Mouse (Mus musculus): ENCODE results near the gene Krtap28-13.

The Krtap28-13 gene

GRCm38 (mm10) chr1:83060643-83061042 lies at the start of gene Krtap28-13:
Gene Krtap28-13 (plus strand): TSS chr1:83060930.
- no peak for DNase-seq

GRCm38 (mm10) chr1:83014477-83014876 lies 46.3 kb upstream of the Krtap28-13 start:
- no peak for DNase-seq

DNA sequence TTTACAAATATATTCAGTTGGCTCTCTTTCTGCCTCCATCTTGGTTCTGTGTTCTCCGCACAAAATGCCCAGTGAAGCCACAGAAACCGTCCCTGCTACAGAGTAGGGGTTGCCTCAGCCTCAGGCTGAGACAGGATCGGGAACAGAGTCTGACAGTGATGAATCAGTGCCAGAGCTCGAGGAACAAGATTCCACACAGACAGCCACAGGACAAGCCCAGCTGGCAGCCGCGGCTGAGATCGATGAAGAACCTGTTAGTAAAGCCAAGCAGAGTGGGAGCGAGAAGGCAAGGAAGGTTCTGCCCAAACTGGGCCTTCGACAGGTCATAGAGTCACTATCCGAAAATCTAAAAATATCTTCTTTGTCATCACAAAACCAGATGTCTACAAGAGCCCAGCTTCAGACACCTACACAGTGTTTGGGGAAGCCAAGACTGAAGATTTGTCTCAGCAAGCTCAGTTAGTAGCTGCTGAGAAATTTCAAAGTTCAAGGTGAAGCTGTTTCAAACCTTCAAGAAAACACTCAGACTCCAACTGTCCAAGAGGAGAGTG lies 45.3 kb upstream of the Krtap28-13 start:
- DNase-seq: no peak

DNA sequence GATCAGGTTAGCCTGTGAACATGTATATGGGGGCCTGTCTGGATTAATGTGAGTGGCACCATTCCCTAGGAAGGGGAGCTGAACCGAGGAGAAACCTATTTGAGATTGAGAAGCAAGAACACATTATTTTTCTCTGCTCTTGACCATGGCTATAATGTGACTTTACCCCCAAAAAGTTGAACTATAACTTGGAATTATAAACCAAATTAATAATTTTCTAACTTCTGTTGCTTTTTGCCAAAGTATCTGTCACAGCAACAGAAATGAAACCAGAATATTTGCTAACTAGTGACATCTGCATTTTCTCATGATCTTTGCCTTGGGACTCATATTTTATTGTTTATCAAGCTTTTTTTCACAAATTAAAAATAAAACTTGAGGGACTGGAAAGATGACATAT lies 44.2 kb upstream of the Krtap28-13 start:
- no peak for DNase-seq

DNA sequence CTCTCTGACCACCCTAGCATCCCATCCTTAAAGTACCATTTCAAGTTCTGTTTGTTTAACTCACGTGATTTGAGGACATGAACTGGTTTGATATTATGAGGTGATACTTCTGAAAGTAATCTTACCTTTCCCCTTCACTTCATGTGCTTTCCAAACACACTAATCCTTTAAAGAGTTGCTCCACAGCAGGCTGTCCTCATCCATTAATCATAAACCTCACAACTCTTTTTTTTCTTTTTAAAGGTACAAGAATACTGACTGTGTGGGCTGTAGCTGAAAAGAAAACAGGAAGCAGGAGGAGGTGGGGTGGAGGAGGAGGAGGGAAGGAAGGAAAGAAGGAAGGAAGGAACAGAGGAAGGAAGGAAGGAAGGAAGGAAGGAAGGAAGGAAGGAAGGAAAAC lies 28.8 kb upstream of the Krtap28-13 start:
- no peak for DNase-seq

DNA sequence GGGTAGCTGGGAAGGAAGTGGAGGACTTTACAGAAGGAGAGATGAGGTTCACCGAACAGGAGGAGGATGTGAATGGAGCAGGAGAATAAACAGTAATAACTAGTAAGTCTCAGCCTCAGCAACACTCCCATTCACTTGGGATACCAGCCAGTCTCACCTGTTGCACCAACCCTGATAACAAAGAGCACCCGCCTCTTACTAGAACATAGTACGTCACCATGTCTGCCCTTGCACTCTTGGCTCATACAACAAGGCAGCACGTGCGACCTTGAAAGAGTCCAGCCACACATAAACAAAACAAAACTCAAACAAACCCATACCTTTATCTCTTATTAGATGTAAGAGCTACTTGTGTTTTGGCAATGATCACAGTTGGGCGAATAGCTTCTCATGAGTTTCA lies 28.2 kb upstream of the Krtap28-13 start:
- no peak for DNase-seq

DNA sequence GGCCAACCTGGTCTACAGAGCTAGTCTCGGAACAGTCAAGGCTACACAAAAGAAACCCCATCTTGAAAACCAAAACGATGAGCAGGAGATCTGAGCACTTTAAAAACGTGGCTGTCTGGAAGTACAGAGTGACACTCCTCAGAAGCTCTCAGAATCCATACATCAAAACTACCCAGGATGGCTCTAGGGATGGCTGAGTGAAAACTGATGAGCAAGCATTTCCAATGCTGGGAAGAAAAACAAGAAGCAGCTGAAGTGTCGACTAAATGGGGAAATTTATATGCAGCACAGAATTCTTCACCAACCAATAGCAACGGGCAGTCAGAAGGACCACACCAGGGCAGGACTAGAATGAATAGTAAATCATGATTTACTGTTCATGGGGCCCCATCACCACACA lies 26.2 kb upstream of the Krtap28-13 start:
- no peak for DNase-seq

DNA sequence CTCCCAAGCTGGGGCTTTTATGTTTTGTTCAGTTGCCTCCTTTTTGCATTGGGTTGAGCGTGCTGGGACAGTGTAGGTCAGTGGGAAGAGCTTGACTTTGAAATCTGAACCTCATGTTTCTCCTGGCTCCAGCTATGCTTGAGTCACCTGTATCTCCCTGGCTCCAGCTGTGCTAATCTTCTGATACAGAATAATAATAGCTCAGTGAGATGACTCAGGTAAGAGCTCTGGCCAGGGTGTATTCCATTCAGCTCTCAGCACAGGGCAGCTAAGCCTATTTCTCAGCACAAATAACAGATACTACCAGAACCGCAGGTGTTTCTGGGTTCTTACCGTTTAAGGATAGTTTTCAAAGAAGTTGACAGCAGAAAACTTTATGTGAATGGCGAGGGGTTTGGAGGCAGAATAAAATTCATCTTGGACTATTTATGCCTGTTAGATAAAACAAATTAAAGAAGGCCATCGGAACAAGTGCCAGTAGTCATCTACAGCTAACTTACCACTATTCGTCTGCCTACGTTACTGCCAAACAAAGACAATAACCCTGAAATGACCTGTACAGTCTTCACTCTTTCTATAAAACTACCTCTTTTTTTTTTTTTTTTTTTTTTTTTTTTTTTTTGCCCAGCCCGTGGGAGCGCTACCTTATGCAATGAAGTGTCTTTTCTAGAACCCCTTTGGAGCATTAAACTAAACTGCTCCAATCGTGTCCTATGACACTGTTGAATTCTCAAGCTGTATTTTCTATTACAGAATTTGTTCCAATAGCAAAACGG lies 23.6 kb upstream of the Krtap28-13 start:
- DNase-seq: no peak

DNA sequence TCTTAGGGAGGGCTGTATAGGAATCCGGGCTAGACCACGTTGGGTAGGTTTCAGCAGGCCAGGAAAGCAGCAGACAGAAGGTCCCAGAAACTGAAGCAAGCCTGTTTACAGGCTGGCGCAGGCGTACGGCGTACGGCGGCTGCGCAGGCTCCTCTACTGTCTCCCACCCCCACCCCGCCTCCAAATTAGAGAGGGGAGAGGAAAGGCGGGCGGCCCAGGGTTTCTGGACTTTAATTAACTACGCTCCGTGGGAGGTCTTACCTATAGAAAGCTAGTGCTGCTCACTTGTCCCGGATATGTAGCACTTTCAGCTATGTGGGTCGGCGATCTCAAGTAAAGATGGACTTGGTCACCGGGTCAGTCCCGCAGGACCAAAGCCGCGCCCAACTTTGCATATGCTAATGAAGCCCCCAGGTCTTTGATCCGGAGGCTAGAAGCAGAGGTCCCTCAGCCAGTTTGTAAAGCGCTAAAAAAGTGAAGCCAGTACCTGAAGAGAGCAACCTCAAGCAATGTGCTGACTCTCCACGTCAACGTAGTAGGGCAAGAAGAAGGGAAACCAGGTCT lies 22.5 kb upstream of the Krtap28-13 start, which contains the start of gene Slc19a3:
Gene Slc19a3 (minus strand): TSS at position 340 of the 564 bp plus-strand sequence.
- DNase-seq: peak; percentile 50

DNA sequence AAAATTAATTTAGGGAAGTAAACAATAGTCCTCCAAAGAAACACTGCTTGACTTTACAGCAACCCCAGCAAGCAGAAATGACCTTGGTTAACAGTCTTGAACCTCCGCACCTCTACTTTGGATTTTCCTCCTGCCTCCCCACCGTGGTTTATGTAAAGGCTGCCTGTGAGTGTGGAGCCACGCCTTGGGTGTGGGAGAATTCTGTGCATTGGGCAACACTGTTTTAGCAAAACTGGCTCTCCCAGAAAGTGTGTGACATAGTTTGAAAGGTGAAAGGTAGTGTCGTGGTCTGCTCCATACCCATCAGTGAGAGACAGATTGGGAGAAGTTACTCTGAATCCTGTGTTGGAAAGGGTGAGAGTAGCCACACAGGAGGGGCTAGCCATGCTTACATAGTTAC lies 21.6 kb upstream of the Krtap28-13 start:
- DNase-seq: no peak

GRCm38 (mm10) chr1:83042380-83042779 lies 18.4 kb upstream of the Krtap28-13 start, which contains the start of gene Krtap28-10:
Gene Krtap28-10 (minus strand): TSS chr1:83042480.
- no peak for DNase-seq

- DNase-seq: no peak
These were observed 15.8 kb upstream of the Krtap28-13 start, which contains the start of gene Gm47969 for GRCm38 (mm10) chr1:83044882-83045427. Gene Gm47969 (plus strand): TSS chr1:83044932.

DNA sequence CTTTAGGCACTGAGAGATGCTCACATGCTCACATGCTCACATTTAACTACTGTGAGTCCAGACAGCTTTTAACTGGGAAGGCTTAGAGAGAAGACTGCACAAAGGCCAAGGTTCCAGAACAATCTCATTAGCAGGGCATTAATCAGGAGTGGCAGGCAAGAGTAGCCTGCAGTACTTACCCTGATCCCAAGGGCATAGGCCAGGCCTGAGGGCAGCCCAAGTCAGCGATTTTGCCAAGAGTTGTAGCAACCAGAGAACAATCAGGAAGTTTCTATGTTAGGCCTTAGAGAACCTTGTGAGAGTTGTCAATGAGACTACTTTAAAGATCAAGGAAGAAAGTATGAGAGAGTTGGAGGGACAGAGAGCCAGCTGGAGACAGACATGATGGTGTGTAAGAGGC lies 2.2 kb upstream of the Krtap28-13 start:
- no peak for DNase-seq

GRCm38 (mm10) chr1:83059278-83059677 lies 1.5 kb upstream of the Krtap28-13 start, which contains the start of gene A030005K14Rik:
Gene A030005K14Rik (minus strand): TSS chr1:83059378.
- DNase-seq: no peak

GRCm38 (mm10) chr1:83064851-83065250 lies 4.1 kb downstream of the Krtap28-13 start:
- DNase-seq: no peak

GRCm38 (mm10) chr1:83066577-83066976 lies 5.8 kb downstream of the Krtap28-13 start:
- DNase-seq: no peak

- no peak for DNase-seq
These were observed 6.5 kb downstream of the Krtap28-13 start for GRCm38 (mm10) chr1:83067205-83067604.

- no peak for DNase-seq
These were observed 14.9 kb downstream of the Krtap28-13 start for GRCm38 (mm10) chr1:83075526-83076189.

DNA sequence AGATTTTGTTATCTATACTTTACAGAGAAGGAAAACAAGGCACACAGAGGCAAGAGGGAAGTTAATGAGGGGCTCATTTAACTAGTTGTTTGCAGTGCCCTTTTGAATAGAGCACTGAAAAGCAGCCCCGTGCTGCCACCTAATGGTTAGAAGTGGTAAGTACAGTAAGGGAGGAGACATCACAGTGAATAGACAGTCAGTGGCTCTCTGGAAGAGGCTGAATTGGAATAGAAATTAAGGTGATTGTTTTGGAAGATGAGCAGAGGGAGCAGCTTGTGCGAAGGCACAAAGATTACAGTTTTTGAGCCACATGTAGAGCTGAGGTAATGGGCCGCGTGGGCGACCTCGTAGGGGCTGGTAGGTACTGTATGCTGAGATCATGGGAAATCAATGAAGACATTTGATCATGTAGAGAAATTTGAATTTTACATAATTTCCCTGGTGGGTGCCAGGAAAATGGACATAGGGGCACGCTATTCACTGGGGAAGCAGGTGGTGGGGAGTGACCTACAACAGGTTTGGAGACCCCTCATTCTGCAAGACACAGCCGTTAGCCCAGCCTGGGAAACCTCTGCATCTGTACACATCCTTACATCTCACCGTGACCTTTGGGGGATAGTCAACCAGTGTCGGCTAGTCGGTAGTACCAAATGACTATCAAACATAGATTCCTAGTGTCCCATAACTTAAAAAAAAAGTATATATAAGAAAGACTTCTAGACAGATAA lies 15.6 kb downstream of the Krtap28-13 start:
- no peak for DNase-seq

- DNase-seq: no peak
These were observed 16.3 kb downstream of the Krtap28-13 start for GRCm38 (mm10) chr1:83077016-83077415.

DNA sequence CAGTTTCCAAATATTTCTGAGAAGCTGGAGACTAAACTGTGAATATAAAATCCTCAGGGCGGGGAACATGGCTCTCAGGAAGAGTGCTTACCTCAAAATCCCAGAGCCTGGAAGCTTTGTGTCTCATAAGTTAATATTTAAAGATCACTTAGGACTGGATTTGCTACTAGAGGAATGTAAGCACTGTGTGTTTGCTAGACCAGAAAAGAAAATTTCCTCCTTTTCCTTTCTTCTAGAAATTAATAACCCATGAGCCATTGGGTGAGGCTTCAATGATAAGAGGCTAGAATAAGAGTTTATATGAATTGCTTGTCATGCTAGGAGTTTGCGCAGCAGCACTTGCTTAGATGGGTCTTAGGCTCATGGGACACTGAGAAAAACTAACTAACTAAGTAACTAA lies 24.1 kb downstream of the Krtap28-13 start:
- no peak for DNase-seq

DNA sequence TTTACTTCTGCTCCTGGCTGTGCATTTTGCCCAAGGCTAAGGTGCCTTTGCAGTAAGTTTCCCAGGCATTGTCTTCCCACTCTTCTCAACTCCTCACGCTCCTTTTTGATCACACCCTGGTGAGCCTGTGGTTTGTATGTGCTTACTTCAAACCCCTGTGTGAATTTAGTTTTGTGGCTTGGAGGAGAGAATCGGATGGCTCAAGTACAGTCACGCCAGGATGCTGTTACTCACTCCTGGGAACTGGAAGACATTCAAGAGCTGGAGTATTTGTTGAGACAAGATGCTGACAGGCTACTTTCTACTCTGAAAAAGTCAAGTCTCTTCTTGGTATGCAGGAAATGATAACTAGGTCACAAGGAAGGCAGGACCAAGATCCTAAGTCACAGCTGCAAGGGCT lies 30.5 kb downstream of the Krtap28-13 start:
- DNase-seq: no peak

Measured in right cerebral cortex, postnatal 25 days (tissue).